Mouse (Mus musculus) MEL (cell line): ENCODE results near the gene C2cd4b. TPM values are rescaled to one million over a fixed set of nuclear protein-coding genes. Genes with fewer than 3 reads are reported as not detected.

ENCODE experiments used
- DNase-seq: peaks from one replicate; pipeline ENCODE4 v3.0.0; 2011; ENCODE audit warnings: low read depth, low spot score
- H3K27ac ChIP-seq: 2 replicates; pipeline ENCODE4 v1.5.1; 2012; ENCODE audit warnings: low read depth, mild to moderate bottlenecking, control low read depth, low read length, moderate library complexity; ENCODE audit not compliant: control insufficient read depth
- H3K27me3 ChIP-seq, 2 experiments: fragments of 150-350 bp in 1 of 2; sonication (generic) in 1 of 2; 2 replicates each; pipeline ENCODE4 v1.6.1; 2012; ENCODE audit warnings: low read length in 2 of 2, mild to moderate bottlenecking in 2 of 2, improper control_type of control experiment in 1 of 2, moderate library complexity in 1 of 2; ENCODE audit not compliant: insufficient read depth in 2 of 2, control insufficient read depth in 1 of 2
- H3K36me3 ChIP-seq, 2 experiments: 2 replicates each; pipeline ENCODE4 v1.6.1; 2012 to 2014; ENCODE audit warnings: low read length in 2 of 2, improper control_type of control experiment in 1 of 2, inconsistent platforms in 1 of 2, mild to moderate bottlenecking in 1 of 2; ENCODE audit not compliant: insufficient read depth in 2 of 2, control insufficient read depth in 1 of 2
- H3K4me1 ChIP-seq, 2 experiments: fragments of 150-350 bp in 1 of 2; sonication (generic) in 1 of 2; 2 replicates each; pipeline ENCODE4 v1.6.1; 2012; ENCODE audit warnings: low read length in 2 of 2, improper control_type of control experiment in 1 of 2, mild to moderate bottlenecking in 1 of 2; ENCODE audit not compliant: insufficient read depth in 2 of 2, control insufficient read depth in 1 of 2
- H3K4me3 ChIP-seq, 2 experiments: fragments of 150-350 bp in 1 of 2; sonication (generic) in 1 of 2; 2 replicates each; pipeline ENCODE4 v1.5.1; 2012; ENCODE audit warnings: low read depth in 2 of 2, low read length in 2 of 2, mild to moderate bottlenecking in 2 of 2, moderate library complexity in 2 of 2, control low read depth in 1 of 2, improper control_type of control experiment in 1 of 2; ENCODE audit not compliant: control insufficient read depth in 1 of 2, insufficient read depth in 1 of 2
- H3K79me2 ChIP-seq: 2 replicates; pipeline ENCODE4 v1.6.1; 2012; ENCODE audit warnings: mild to moderate bottlenecking, low read length, moderate library complexity; ENCODE audit not compliant: control insufficient read depth, poor library complexity, insufficient read depth
- H3K9ac ChIP-seq: 2 replicates; pipeline ENCODE4 v1.6.1; 2012; ENCODE audit warnings: low read depth, mild to moderate bottlenecking, control low read depth, low read length, moderate library complexity; ENCODE audit not compliant: control insufficient read depth, poor library complexity, severe bottlenecking
- H3K9me3 ChIP-seq: fragments of 150-350 bp; sonication (generic); replicated peaks from 2 replicates; pipeline ENCODE4 v1.6.1; 2012; ENCODE audit warnings: mild to moderate bottlenecking, low read length, improper control_type of control experiment, moderate library complexity; ENCODE audit not compliant: insufficient read depth
- E2F4 ChIP-seq: IDR thresholded peaks from 2 replicates; pipeline ENCODE4 v1.6.1; 2011; ENCODE audit warnings: low read depth, low read length, improper control_type of control experiment, borderline replicate concordance
- ELF1 ChIP-seq: IDR thresholded peaks from 2 replicates; pipeline ENCODE4 v1.6.1; 2014; ENCODE audit warnings: low read depth, mild to moderate bottlenecking, inconsistent platforms, low read length, improper control_type of control experiment, moderate library complexity
- EP300 ChIP-seq, 2 experiments: IDR thresholded peaks; 2 replicates each; pipeline ENCODE4 v1.6.1; 2011; ENCODE audit warnings: improper control_type of control experiment in 2 of 2, low read length in 2 of 2, low read depth in 1 of 2, mild to moderate bottlenecking in 1 of 2
- ETS1 ChIP-seq: IDR thresholded peaks from 2 replicates; pipeline ENCODE4 v1.6.1; 2012; ENCODE audit warnings: low read depth, mild to moderate bottlenecking, inconsistent platforms, low read length, improper control_type of control experiment, moderate library complexity
- JUND ChIP-seq: IDR thresholded peaks from 2 replicates; pipeline ENCODE4 v1.6.1; 2011; ENCODE audit warnings: low read depth, mild to moderate bottlenecking, improper control_type of control experiment, low read length
- MAFK ChIP-seq: IDR thresholded peaks from 2 replicates; pipeline ENCODE4 v1.6.1; 2011; ENCODE audit warnings: low read depth, mild to moderate bottlenecking, low read length, improper control_type of control experiment, borderline replicate concordance
- MAX ChIP-seq: IDR thresholded peaks from 2 replicates; pipeline ENCODE4 v1.6.1; 2011; ENCODE audit warnings: low read length, improper control_type of control experiment
- MAZ ChIP-seq: IDR thresholded peaks from 2 replicates; pipeline ENCODE4 v1.6.1; 2012; ENCODE audit warnings: low read depth, mild to moderate bottlenecking, inconsistent platforms, low read length, improper control_type of control experiment
- MEF2A ChIP-seq: IDR thresholded peaks from 2 replicates; pipeline ENCODE4 v1.6.1; 2014; ENCODE audit warnings: low read depth, mild to moderate bottlenecking, inconsistent platforms, low read length, improper control_type of control experiment; ENCODE audit not compliant: poor library complexity, insufficient replicate concordance, severe bottlenecking; ENCODE audit errors: extremely low read depth
- MXI1 ChIP-seq: IDR thresholded peaks from 2 replicates; pipeline ENCODE4 v1.6.1; 2011; ENCODE audit warnings: mild to moderate bottlenecking, low read depth, low read length, improper control_type of control experiment
- MYB ChIP-seq: IDR thresholded peaks from 2 replicates; pipeline ENCODE4 v1.6.1; 2011; ENCODE audit warnings: mild to moderate bottlenecking, low read depth, low read length, improper control_type of control experiment
- MYC ChIP-seq: IDR thresholded peaks from 2 replicates; pipeline ENCODE4 v1.6.1; 2011; ENCODE audit warnings: low read depth, mild to moderate bottlenecking, low read length, improper control_type of control experiment, moderate library complexity
- NELFE ChIP-seq: IDR thresholded peaks from 2 replicates; pipeline ENCODE4 v1.6.1; 2011; ENCODE audit warnings: low read depth, low read length, improper control_type of control experiment
- POLR2A ChIP-seq, 2 experiments: IDR thresholded peaks; 2 replicates each; pipeline ENCODE4 v1.6.1; 2011 to 2012; ENCODE audit warnings: low read length in 2 of 2, mild to moderate bottlenecking in 2 of 2, control low read depth in 1 of 2, improper control_type of control experiment in 1 of 2, low read depth in 1 of 2, moderate library complexity in 1 of 2; ENCODE audit not compliant: control insufficient read depth in 1 of 2, insufficient read depth in 1 of 2, poor library complexity in 1 of 2
- POLR2AphosphoS5 ChIP-seq: IDR thresholded peaks from 2 replicates; pipeline ENCODE4 v1.6.1; 2012; ENCODE audit warnings: low read depth, borderline replicate concordance, mild to moderate bottlenecking, inconsistent platforms, low read length, moderate library complexity, mixed read lengths
- RCOR1 ChIP-seq: IDR thresholded peaks from 2 replicates; pipeline ENCODE4 v1.6.1; 2012; ENCODE audit warnings: low read depth, mild to moderate bottlenecking, inconsistent platforms, low read length, improper control_type of control experiment
- TCF12 ChIP-seq: IDR thresholded peaks from 2 replicates; pipeline ENCODE4 v1.6.1; 2014; ENCODE audit warnings: low read depth, mild to moderate bottlenecking, inconsistent platforms, low read length, improper control_type of control experiment, moderate library complexity
- ZKSCAN1 ChIP-seq: IDR thresholded peaks from 2 replicates; pipeline ENCODE4 v1.6.1; 2012; ENCODE audit warnings: low read depth, mild to moderate bottlenecking, inconsistent platforms, low read length, improper control_type of control experiment, moderate library complexity
- polyA plus RNA-seq, 2 experiments: library from polyadenylated mRNA; stranded (reverse) in 1 of 2; unstranded in 1 of 2; fragments of >175 nt in 1 of 2; fragments of >200 nt in 1 of 2; gene quantifications; 2 replicates each; pipeline versions ENCODE4 v1.2.1 to v1.2.4; 2012; ENCODE audit warnings: low replicate concordance in 2 of 2, low read depth in 1 of 2; ENCODE audit not compliant: insufficient read length in 2 of 2, insufficient read depth in 1 of 2, missing spikeins in 1 of 2
- total RNA-seq: library from RNA; depleted of rRNA; stranded (reverse); fragments of 300-350 nt; gene quantifications from 2 replicates; pipeline ENCODE4 v1.2.3, GENCODE M21; 2012

Gene C2cd4b
- total and polyA plus RNA-seq, 3 experiments: not detected

- Histone ChIP-seq H3K4me1 (no peaks in the 10 kb centered on the region), H3K27me3 (no peaks in the 10 kb centered on the region), H3K79me2 (no peaks in the 10 kb centered on the region)
- no peak for TF ChIP-seq ZKSCAN1
- no peak for TF ChIP-seq MEF2A
- TF ChIP-seq TCF12: no peak
- TF ChIP-seq POLR2AphosphoS5: no peak
- TF ChIP-seq NELFE: no peak
- no peak for TF ChIP-seq E2F4
- no peak for TF ChIP-seq MXI1
- no peak for TF ChIP-seq ETS1
- no peak for TF ChIP-seq EP300 (IDR thresholded peaks at IDR 0.05; ENCODE audit: low read depth in 1 of 2, low read length in 2 of 2)
- TF ChIP-seq, all 39 proteins: peak for 0
- no peak overlapping the region for H3K9ac ChIP-seq
- DNase-seq: no peak
- H3K27ac ChIP-seq: no peak overlapping the region
- H3K9me3 ChIP-seq: no peaks in the 10 kb centered on the region
- H3K4me3 ChIP-seq: no peak overlapping the region
- no peaks in the 10 kb centered on the region for H3K36me3 ChIP-seq
Observed at GRCm38 (mm10) chr9:67766948-67767347, 7.7 kb downstream of the C2cd4b start.

GRCm38 (mm10) chr9:67768843-67769242, 9.6 kb downstream of the C2cd4b start:
- Histone ChIP-seq H3K27me3 (no peaks in the 10 kb centered on the region), H3K79me2 (no peaks in the 10 kb centered on the region), H3K4me3 (no peak overlapping the region), H3K27ac (no peak overlapping the region), H3K9me3 (no peaks in the 10 kb centered on the region), H3K4me1 (no peaks in the 10 kb centered on the region), H3K9ac (no peak overlapping the region), H3K36me3 (no peaks in the 10 kb centered on the region)
- TF ChIP-seq JUND: no peak
- TF ChIP-seq MYB: no peak
- no peak for TF ChIP-seq MAFK
- no peak for TF ChIP-seq MAZ
- no peak for DNase-seq

GRCm38 (mm10) chr9:67769401-67769800, 10.2 kb downstream of the C2cd4b start:
- no peaks in the 10 kb centered on the region for H3K79me2 ChIP-seq
- no peak overlapping the region for H3K27ac ChIP-seq
- no peak overlapping the region for H3K9ac ChIP-seq
- H3K4me3 ChIP-seq: no peak overlapping the region
- TF ChIP-seq POLR2A (IDR thresholded peaks at IDR 0.05; ENCODE audit: control insufficient read depth in 1 of 2, insufficient read depth in 1 of 2, low read depth in 1 of 2, low read length in 2 of 2, poor library complexity in 1 of 2): no peak
- TF ChIP-seq MXI1: no peak
- TF ChIP-seq MEF2A: no peak
- no peak for TF ChIP-seq E2F4
- TF ChIP-seq RCOR1: no peak
- no peak for TF ChIP-seq MAX
- TF ChIP-seq ETS1: no peak
- no peak for TF ChIP-seq MYB
- no peak for TF ChIP-seq MYC
- no peak for TF ChIP-seq ZKSCAN1
- no peak for TF ChIP-seq ELF1
- H3K9me3 ChIP-seq: no peaks in the 10 kb centered on the region
- DNase-seq: no peak
- no peaks in the 10 kb centered on the region for H3K27me3 ChIP-seq
- H3K36me3 ChIP-seq: no peaks in the 10 kb centered on the region
- H3K4me1 ChIP-seq: no peaks in the 10 kb centered on the region
